Mouse (Mus musculus) liver, embryonic 14.5 days (tissue): Measurements from ENCODE around the gene Bmp8b. TPM values are rescaled to one million over a fixed set of nuclear protein-coding genes. Genes with fewer than 3 reads are reported as not detected.

Source experiments
- ATAC-seq: fragments of 200-750 bp; cut with Nextera tagmentation; 2 replicates; pipeline ENCODE4 v1.8.0; 2017; ENCODE audit warnings: moderate number of reproducible peaks, mild to moderate bottlenecking, moderate library complexity; ENCODE audit not compliant: insufficient read depth
- DNase-seq, 3 experiments: peaks; one replicate each; pipeline ENCODE4 v3.0.0-alpha.2; 2012 to 2013; ENCODE audit warnings: low read depth in 3 of 3, low spot score in 3 of 3
- H3K27ac ChIP-seq: fragments of 300-500 bp; sonication (generic); 2 replicates; pipeline ENCODE4 v1.5.1; 2014; ENCODE audit warnings: moderate library complexity, mild to moderate bottlenecking, control low read depth, inconsistent platforms
- H3K27me3 ChIP-seq: fragments of 300-500 bp; sonication (generic); 2 replicates; pipeline ENCODE4 v1.6.1; 2014; ENCODE audit warnings: mild to moderate bottlenecking, low read length, moderate library complexity; ENCODE audit not compliant: control insufficient read depth, insufficient read depth
- H3K36me3 ChIP-seq: fragments of 300-500 bp; sonication (generic); replicated peaks from 2 replicates; pipeline ENCODE4 v1.6.1; 2014; ENCODE audit warnings: low read depth; ENCODE audit not compliant: control insufficient read depth, insufficient read depth
- H3K4me1 ChIP-seq, 2 experiments: fragments of 200-500 bp in 1 of 2; fragments of 300-500 bp in 1 of 2; sonication (generic) in 1 of 2; replicated peaks; 2 replicates each; pipeline ENCODE4 v1.6.1; 2012 to 2014; ENCODE audit warnings: antibody characterized with exemption in 1 of 2, inconsistent platforms in 1 of 2, low read length in 1 of 2; ENCODE audit not compliant: control insufficient read depth in 2 of 2, insufficient read depth in 2 of 2
- H3K4me2 ChIP-seq: fragments of 300-500 bp; sonication (generic); 2 replicates; pipeline ENCODE4 v1.6.1; 2014; ENCODE audit warnings: low read depth, mild to moderate bottlenecking, control low read depth, moderate library complexity
- H3K4me3 ChIP-seq, 2 experiments: fragments of 200-500 bp in 1 of 2; fragments of 300-500 bp in 1 of 2; sonication (generic) in 1 of 2; 2 replicates each; pipeline ENCODE4 v1.5.1; 2012 to 2014; ENCODE audit warnings: low read depth in 2 of 2, low read length in 2 of 2, mild to moderate bottlenecking in 2 of 2, control low read depth in 1 of 2, inconsistent platforms in 1 of 2, moderate library complexity in 1 of 2; ENCODE audit not compliant: insufficient read depth in 1 of 2
- H3K9ac ChIP-seq: fragments of 300-500 bp; sonication (generic); replicated peaks from 2 replicates; pipeline ENCODE4 v1.6.1; 2014; ENCODE audit warnings: mild to moderate bottlenecking, control low read depth, moderate library complexity
- H3K9me3 ChIP-seq: fragments of 300-500 bp; sonication (generic); 2 replicates; pipeline ENCODE4 v1.6.1; 2016; ENCODE audit warnings: low read length, mixed read lengths; ENCODE audit not compliant: control insufficient read depth
- CTCF ChIP-seq: IDR thresholded peaks from 2 replicates; pipeline ENCODE4 v1.5.1; 2016; ENCODE audit warnings: antibody characterized with exemption, low read depth, control low read depth
- EP300 ChIP-seq: IDR thresholded peaks from 2 replicates; pipeline ENCODE4 v1.6.1; 2016; ENCODE audit warnings: antibody characterized with exemption, low read depth
- WGBS: fragments of 180-500 bp; shearing (Covaris S2); extraction: QIAGEN DNeasy Blood & Tissue Kit; methylation state at CpG from one replicate; pipeline ENCODE4 v1.1.7; 2014; ENCODE audit not compliant: insufficient replicate concordance; 5-methylcytosine and 5-hydroxymethylcytosine counted together
- polyA plus RNA-seq, 2 experiments: library from polyadenylated mRNA; depleted of rRNA in 1 of 2; stranded (reverse) in 1 of 2; unstranded in 1 of 2; fragments of >200 nt; fragmentation: Nextera tagmentation in 1 of 2; extraction: Ambion mirVana in 1 of 2; gene quantifications; 2 replicates each; pipeline versions ENCODE4 v1.2.1 to v1.2.3; 2012 to 2014

Bmp8b gene
- polyA plus RNA-seq (2012; rRNA removed) = 0.22 and 0.24 TPM in 2 replicates
- 0.24 and 0.35 TPM in 2 replicates for polyA plus RNA-seq (2014; fragmentation: Nextera tagmentation; extraction: Ambion mirVana)

DNA sequence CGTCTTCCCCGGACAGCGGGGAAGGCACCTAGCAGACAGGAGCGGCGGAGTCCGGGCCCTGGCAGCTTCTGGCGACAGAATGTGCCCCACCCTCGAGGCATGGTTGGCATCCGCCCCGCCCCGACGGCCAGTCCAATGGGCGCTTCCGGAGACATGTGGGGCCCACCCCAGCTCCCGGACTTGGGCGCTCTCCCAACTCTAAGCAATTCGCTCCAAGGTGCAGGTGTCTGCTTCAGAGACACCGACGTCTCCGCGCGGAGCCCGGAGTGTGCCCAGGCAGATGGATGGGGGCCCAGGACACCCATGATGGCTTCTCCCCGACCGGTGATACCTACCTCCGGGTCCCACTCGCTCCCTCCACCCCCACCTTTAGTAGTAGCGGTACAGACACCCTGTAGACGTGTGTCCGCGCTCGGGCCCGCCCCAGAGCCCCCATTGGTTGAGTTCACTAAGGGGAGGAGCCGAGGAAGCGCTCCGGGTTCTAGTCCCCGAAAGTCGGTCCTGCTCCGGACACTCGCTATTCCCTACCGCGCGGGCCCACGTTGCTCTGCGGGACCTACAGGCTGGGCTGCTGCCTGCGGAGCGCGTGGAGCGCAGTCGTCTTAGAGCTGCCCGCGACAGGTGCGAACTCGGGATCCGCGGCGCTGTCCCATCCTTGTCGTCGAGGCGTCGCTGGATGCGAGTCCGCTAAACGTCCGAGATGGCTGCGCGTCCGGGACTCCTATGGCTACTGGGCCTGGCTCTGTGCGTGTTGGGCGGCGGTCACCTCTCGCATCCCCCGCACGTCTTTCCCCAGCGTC lies at the start of gene Bmp8b:
Gene Bmp8b, plus strand, starts transcription at position 515 of the 800 bp plus-strand sequence.
- H3K27ac ChIP-seq = no peak within 1 kb of the TSS
- peak within 1 kb of the TSS in 1 of 2 experiments; percentile 18; a peak in 3 of 4 replicates for H3K4me3 ChIP-seq
- H3K27me3 ChIP-seq = peaks cover 20% of the 10 kb centered on the region
- no peaks in the 10 kb centered on the region for H3K36me3 ChIP-seq
- no peaks in the 10 kb centered on the region for H3K4me1 ChIP-seq
- 8% methylated on average over 75 of the region's 75 CpGs for WGBS
- ATAC-seq (0 out of 2 replicates have a peak, but pooled peaks have one; percentile 28), DNase-seq (no peak)
- no peaks in the 10 kb centered on the region for H3K9me3 ChIP-seq
- no peak within 1 kb of the TSS for H3K9ac ChIP-seq
- H3K4me2 ChIP-seq = peak within 1 kb of the TSS; percentile 32
- TF ChIP-seq CTCF (no peak), EP300 (no peak)

DNA sequence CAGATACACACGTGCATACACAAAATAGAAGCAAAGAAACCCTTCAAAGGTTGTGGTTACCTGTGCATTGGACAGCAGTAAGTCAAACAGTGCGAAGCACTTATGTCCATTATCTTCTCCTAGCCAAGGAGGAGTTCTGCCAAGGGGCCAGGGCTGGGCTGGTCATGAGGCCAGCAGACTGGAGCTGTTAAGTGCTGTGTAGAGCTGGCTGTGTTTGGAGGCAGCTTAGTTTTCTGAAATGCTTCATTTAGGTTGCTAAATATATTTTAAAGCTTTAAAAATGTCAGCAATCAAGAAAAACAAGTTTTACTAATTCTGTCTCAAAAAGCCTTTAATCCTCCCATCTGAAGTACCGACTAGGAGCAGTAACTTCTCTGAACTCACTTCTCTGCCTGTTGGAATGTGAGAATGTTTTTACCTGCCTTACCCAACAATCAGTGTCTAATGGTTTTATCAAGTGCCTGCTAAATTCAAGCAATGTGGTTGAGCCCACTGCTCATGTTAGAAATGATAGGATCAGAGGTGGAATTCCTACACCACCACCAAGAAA lies 48.3 kb upstream of the Bmp8b start:
- peaks cover 22% of the 10 kb centered on the region for H3K36me3 ChIP-seq
- H3K4me1 ChIP-seq = no peaks in the 10 kb centered on the region
- no peaks in the 10 kb centered on the region for H3K9me3 ChIP-seq
- no peak overlapping the region for H3K9ac ChIP-seq
- H3K4me3 ChIP-seq = no peak overlapping the region
- no peak overlapping the region for H3K27ac ChIP-seq
- no peak overlapping the region for H3K4me2 ChIP-seq
- TF ChIP-seq CTCF (no peak), EP300 (no peak)
- DNase-seq (no peak), ATAC-seq (no peak)
- H3K27me3 ChIP-seq = no peaks in the 10 kb centered on the region
- 71% methylated on average over 3 of the region's 3 CpGs for whole genome bisulfite sequencing

DNA sequence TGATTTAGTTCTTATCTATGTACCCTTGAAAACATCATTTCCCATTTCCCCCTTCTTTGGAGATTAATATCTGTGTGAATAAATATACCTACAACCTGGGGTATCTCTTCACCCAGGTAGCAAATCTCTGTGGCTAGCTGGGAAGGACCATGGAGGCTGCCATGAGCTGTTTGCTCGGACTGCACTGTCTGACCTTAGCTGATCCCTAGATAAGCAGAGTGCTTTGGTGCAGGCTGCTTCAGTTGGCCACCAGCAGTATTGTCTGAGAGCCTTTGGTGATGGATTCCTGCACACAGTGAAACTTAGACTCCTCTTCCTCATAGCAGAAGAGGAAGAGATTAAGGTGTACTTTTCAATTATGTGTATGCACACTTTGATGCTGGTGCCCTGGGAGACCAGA lies 47.0 kb upstream of the Bmp8b start:
- no peaks in the 10 kb centered on the region for H3K9me3 ChIP-seq
- H3K27ac ChIP-seq = no peak overlapping the region
- H3K4me2 ChIP-seq = no peak overlapping the region
- 43% methylated on average over 1 of the region's 1 CpGs for WGBS
- H3K4me3 ChIP-seq = no peak overlapping the region
- peaks cover 18% of the 10 kb centered on the region for H3K36me3 ChIP-seq
- no peak for ATAC-seq
- no peaks in the 10 kb centered on the region for H3K27me3 ChIP-seq
- no peak for DNase-seq
- TF ChIP-seq CTCF (no peak), EP300 (no peak)
- H3K9ac ChIP-seq = no peak overlapping the region
- no peaks in the 10 kb centered on the region for H3K4me1 ChIP-seq

DNA sequence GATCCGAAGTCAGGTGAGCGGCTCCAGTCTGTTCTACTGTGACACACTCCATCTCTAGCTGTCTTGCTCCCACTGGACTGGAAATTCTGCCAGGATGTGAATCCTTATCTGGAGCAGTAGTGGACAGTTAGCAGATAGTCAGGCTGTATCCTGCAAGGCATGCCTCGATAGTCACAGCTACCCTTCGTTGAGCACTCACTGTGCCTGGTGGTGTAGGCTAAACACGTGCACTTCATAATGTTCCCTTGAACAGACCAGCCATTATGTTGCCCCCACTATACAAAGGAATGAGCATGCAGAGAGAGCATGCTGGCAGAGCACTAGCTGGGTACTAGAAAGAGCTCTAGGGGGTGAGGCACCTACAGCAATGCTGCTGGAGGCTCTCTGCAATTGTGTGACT lies 43.2 kb upstream of the Bmp8b start:
- no peak overlapping the region for H3K4me3 ChIP-seq
- no peaks in the 10 kb centered on the region for H3K27me3 ChIP-seq
- TF ChIP-seq CTCF (no peak), EP300 (no peak)
- H3K36me3 ChIP-seq = no peaks in the 10 kb centered on the region
- no peaks in the 10 kb centered on the region for H3K4me1 ChIP-seq
- DNase-seq = no peak
- no peak overlapping the region for H3K27ac ChIP-seq
- H3K9ac ChIP-seq = no peak overlapping the region
- no peak for ATAC-seq
- H3K9me3 ChIP-seq = no peaks in the 10 kb centered on the region
- H3K4me2 ChIP-seq = no peak overlapping the region
- 47% methylated on average over 5 of the region's 5 CpGs for WGBS

DNA sequence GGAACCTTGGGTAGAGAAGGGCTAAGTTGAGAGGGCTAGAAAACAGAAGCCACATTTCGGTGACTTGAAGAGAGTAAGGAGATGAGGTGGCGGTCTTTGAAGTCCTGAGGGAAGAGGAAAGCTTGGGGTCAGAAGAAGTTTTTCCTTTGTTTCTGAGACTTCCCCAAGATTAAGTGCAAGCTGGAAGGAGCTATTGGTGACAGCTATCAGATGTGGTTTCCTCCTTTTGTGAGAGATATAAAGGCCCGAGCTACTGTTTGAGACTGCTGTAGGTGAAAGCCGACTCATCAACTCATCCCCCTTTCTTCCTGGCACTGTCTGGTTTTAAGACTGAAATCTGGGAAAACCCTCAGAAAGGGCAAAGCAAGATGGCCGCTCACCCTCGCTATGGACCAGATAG lies 36.3 kb upstream of the Bmp8b start:
- TF ChIP-seq EP300 (no peak), CTCF (no peak)
- ATAC-seq (no peak), DNase-seq (no peak)
- H3K4me1 ChIP-seq = 0 out of 4 replicates have a peak, but pooled peaks cover 0 to 3% of the 10 kb centered on the region in 2 experiments
- H3K27ac ChIP-seq = no peak overlapping the region
- no peak overlapping the region for H3K9ac ChIP-seq
- H3K4me3 ChIP-seq = no peak overlapping the region
- no peaks in the 10 kb centered on the region for H3K9me3 ChIP-seq
- H3K27me3 ChIP-seq = no peaks in the 10 kb centered on the region; the same call in 1 of the 2 replicates
- no peaks in the 10 kb centered on the region for H3K36me3 ChIP-seq
- no peak overlapping the region for H3K4me2 ChIP-seq
- 23% methylated on average over 6 of the region's 6 CpGs for WGBS
